Mouse (Mus musculus): Measurements from ENCODE around the gene Pdlim4.

GRCm38 (mm10) chr11:54090091-54090879, 21.5 kb upstream of the Pdlim4 start:
- no peak for TF ChIP-seq CTCF (IDR thresholded peaks at IDR 0.05; ENCODE audit: low read depth)
- no peak for TF ChIP-seq EP300 (IDR thresholded peaks at IDR 0.05; ENCODE audit: low read depth)

All from liver, postnatal 0 days (tissue).